Mouse (Mus musculus): Measurements from ENCODE around the gene Plcg2. TPM values are rescaled to one million over a fixed set of nuclear protein-coding genes. Genes with fewer than 3 reads are reported as not detected.

Gene Plcg2
- polyA plus RNA-seq, 2 experiments, result 3.2 to 3.6 TPM

GRCm38 (mm10) chr8:117639631-117640030, 141.5 kb downstream of the Plcg2 start:
- Histone ChIP-seq H3K9ac (ENCODE audit: low read depth, low read length, severe bottlenecking) (no peak overlapping the region), H3K4me2 (replicated peaks; ENCODE audit: low read depth, low read length, severe bottlenecking) (no peak overlapping the region), H3K27me3 (ENCODE audit: control insufficient read depth, insufficient read depth, low read length) (no peaks in the 10 kb centered on the region), H3K4me3 (replicated peaks; ENCODE audit: low read length) (no peak overlapping the region), H3K4me1 (ENCODE audit: control insufficient read depth, insufficient read depth, low read length) (no peaks in the 10 kb centered on the region), H3K9me3 (ENCODE audit: control insufficient read depth, low read length) (no peaks in the 10 kb centered on the region), H3K36me3 (ENCODE audit: control insufficient read depth, insufficient read depth, low read length) (no peaks in the 10 kb centered on the region), H3K27ac (replicated peaks; ENCODE audit: low read depth, low read length) (no peak overlapping the region)
- WGBS, result 95% methylated on average over 9 of the region's 9 CpGs
- DNase-seq (ENCODE audit: low spot score) (no peak), ATAC-seq (ENCODE audit: low FRiP score, low read depth) (no peak)
- TF ChIP-seq POLR2A (IDR thresholded peaks at IDR 0.05; ENCODE audit: borderline replicate concordance, extremely low read depth, insufficient read depth, insufficient read length), result no peak

GRCm38 (mm10) chr8:117645486-117645885, 147.4 kb downstream of the Plcg2 start:
- Histone ChIP-seq H3K27ac (replicated peaks; ENCODE audit: low read depth, low read length) (no peak overlapping the region), H3K4me3 (replicated peaks; ENCODE audit: low read length) (no peak overlapping the region), H3K9me3 (ENCODE audit: control insufficient read depth, low read length) (no peaks in the 10 kb centered on the region), H3K36me3 (ENCODE audit: control insufficient read depth, insufficient read depth, low read length) (no peaks in the 10 kb centered on the region), H3K4me2 (replicated peaks; ENCODE audit: low read depth, low read length, severe bottlenecking) (no peak overlapping the region), H3K27me3 (ENCODE audit: control insufficient read depth, insufficient read depth, low read length) (no peaks in the 10 kb centered on the region), H3K9ac (ENCODE audit: low read depth, low read length, severe bottlenecking) (no peak overlapping the region), H3K4me1 (ENCODE audit: control insufficient read depth, insufficient read depth, low read length) (no peaks in the 10 kb centered on the region)
- no peak for TF ChIP-seq POLR2A (IDR thresholded peaks at IDR 0.05; ENCODE audit: borderline replicate concordance, extremely low read depth, insufficient read depth, insufficient read length)
- ATAC-seq (ENCODE audit: low FRiP score, low read depth) (no peak), DNase-seq (ENCODE audit: low spot score) (no peak)
- WGBS, result 74% methylated on average over 5 of the region's 5 CpGs

GRCm38 (mm10) chr8:117646020-117646419, 147.9 kb downstream of the Plcg2 start:
- Histone ChIP-seq H3K9ac (ENCODE audit: low read depth, low read length, severe bottlenecking) (no peak overlapping the region), H3K36me3 (ENCODE audit: control insufficient read depth, insufficient read depth, low read length) (no peaks in the 10 kb centered on the region), H3K9me3 (ENCODE audit: control insufficient read depth, low read length) (no peaks in the 10 kb centered on the region), H3K27me3 (ENCODE audit: control insufficient read depth, insufficient read depth, low read length) (no peaks in the 10 kb centered on the region), H3K4me3 (replicated peaks; ENCODE audit: low read length) (no peak overlapping the region), H3K4me1 (ENCODE audit: control insufficient read depth, insufficient read depth, low read length) (no peaks in the 10 kb centered on the region), H3K4me2 (replicated peaks; ENCODE audit: low read depth, low read length, severe bottlenecking) (no peak overlapping the region), H3K27ac (replicated peaks; ENCODE audit: low read depth, low read length) (no peak overlapping the region)
- no peak for TF ChIP-seq POLR2A (IDR thresholded peaks at IDR 0.05; ENCODE audit: borderline replicate concordance, extremely low read depth, insufficient read depth, insufficient read length)
- peak; percentile 61 for DNase-seq (ENCODE audit: low spot score)
- ATAC-seq (ENCODE audit: low FRiP score, low read depth), result no peak
- WGBS, result 44% methylated on average over 2 of the region's 2 CpGs

GRCm38 (mm10) chr8:117646440-117646839, 148.3 kb downstream of the Plcg2 start:
- Histone ChIP-seq H3K27ac (replicated peaks; ENCODE audit: low read depth, low read length) (no peak overlapping the region), H3K4me2 (replicated peaks; ENCODE audit: low read depth, low read length, severe bottlenecking) (no peak overlapping the region), H3K9ac (ENCODE audit: low read depth, low read length, severe bottlenecking) (no peak overlapping the region), H3K27me3 (ENCODE audit: control insufficient read depth, insufficient read depth, low read length) (no peaks in the 10 kb centered on the region), H3K36me3 (ENCODE audit: control insufficient read depth, insufficient read depth, low read length) (no peaks in the 10 kb centered on the region), H3K4me1 (ENCODE audit: control insufficient read depth, insufficient read depth, low read length) (no peaks in the 10 kb centered on the region), H3K4me3 (replicated peaks; ENCODE audit: low read length) (no peak overlapping the region), H3K9me3 (ENCODE audit: control insufficient read depth, low read length) (no peaks in the 10 kb centered on the region)
- DNase-seq (ENCODE audit: low spot score) (no peak), ATAC-seq (ENCODE audit: low FRiP score, low read depth) (no peak)
- TF ChIP-seq POLR2A (IDR thresholded peaks at IDR 0.05; ENCODE audit: borderline replicate concordance, extremely low read depth, insufficient read depth, insufficient read length), result no peak
- 69% methylated on average over 5 of the region's 5 CpGs for WGBS

- Histone ChIP-seq H3K9me3 (ENCODE audit: control insufficient read depth, low read length) (no peaks in the 10 kb centered on the region), H3K9ac (ENCODE audit: low read depth, low read length, severe bottlenecking) (no peak overlapping the region), H3K4me1 (ENCODE audit: control insufficient read depth, insufficient read depth, low read length) (no peaks in the 10 kb centered on the region), H3K4me3 (replicated peaks; ENCODE audit: low read length) (no peak overlapping the region), H3K4me2 (replicated peaks; ENCODE audit: low read depth, low read length, severe bottlenecking) (no peak overlapping the region), H3K36me3 (ENCODE audit: control insufficient read depth, insufficient read depth, low read length) (no peaks in the 10 kb centered on the region), H3K27me3 (ENCODE audit: control insufficient read depth, insufficient read depth, low read length) (no peaks in the 10 kb centered on the region), H3K27ac (replicated peaks; ENCODE audit: low read depth, low read length) (no peak overlapping the region)
- TF ChIP-seq POLR2A (IDR thresholded peaks at IDR 0.05; ENCODE audit: borderline replicate concordance, extremely low read depth, insufficient read depth, insufficient read length), result no peak
- DNase-seq (ENCODE audit: low spot score) (no peak), ATAC-seq (ENCODE audit: low FRiP score, low read depth) (no peak)
- WGBS, result 100% methylated on average over 1 of the region's 1 CpGs
These were observed 154.2 kb downstream of the Plcg2 start for GRCm38 (mm10) chr8:117652318-117652717.

- Histone ChIP-seq H3K4me3 (replicated peaks; ENCODE audit: low read length) (no peak overlapping the region), H3K4me2 (replicated peaks; ENCODE audit: low read depth, low read length, severe bottlenecking) (no peak overlapping the region), H3K27me3 (ENCODE audit: control insufficient read depth, insufficient read depth, low read length) (no peaks in the 10 kb centered on the region), H3K27ac (replicated peaks; ENCODE audit: low read depth, low read length) (no peak overlapping the region), H3K9me3 (ENCODE audit: control insufficient read depth, low read length) (no peaks in the 10 kb centered on the region), H3K36me3 (ENCODE audit: control insufficient read depth, insufficient read depth, low read length) (no peaks in the 10 kb centered on the region), H3K9ac (ENCODE audit: low read depth, low read length, severe bottlenecking) (no peak overlapping the region), H3K4me1 (ENCODE audit: control insufficient read depth, insufficient read depth, low read length) (peaks cover 13% of the 10 kb centered on the region)
- 69% methylated on average over 7 of the region's 7 CpGs for WGBS
- DNase-seq (ENCODE audit: low spot score), result no peak
- no peak for TF ChIP-seq POLR2A (IDR thresholded peaks at IDR 0.05; ENCODE audit: borderline replicate concordance, extremely low read depth, insufficient read depth, insufficient read length)
- no peak for ATAC-seq (ENCODE audit: low FRiP score, low read depth)
These were observed 160.9 kb downstream of the Plcg2 start for GRCm38 (mm10) chr8:117658990-117659389.
